Mouse (Mus musculus) erythroblast, embryonic 14.5 days (primary cell): ENCODE results near the gene G6pc3. TPM values are rescaled to one million over a fixed set of nuclear protein-coding genes. Genes with fewer than 3 reads are reported as not detected.

ENCODE experiments used
- H3K27me3 ChIP-seq: 2 replicates; pipeline ENCODE4 v1.6.1; 2012; ENCODE audit warnings: inconsistent platforms; ENCODE audit not compliant: control insufficient read depth
- H3K36me3 ChIP-seq: 2 replicates; pipeline ENCODE4 v1.6.1; 2012; ENCODE audit warnings: mild to moderate bottlenecking, inconsistent platforms; ENCODE audit not compliant: control insufficient read depth
- H3K4me1 ChIP-seq: 2 replicates; pipeline ENCODE4 v1.6.1; 2012; ENCODE audit warnings: inconsistent platforms; ENCODE audit not compliant: control insufficient read depth
- H3K4me3 ChIP-seq: replicated peaks from 2 replicates; pipeline ENCODE3; 2012; ENCODE audit warnings: moderate library complexity, mild to moderate bottlenecking, inconsistent platforms
- H3K9me3 ChIP-seq: 2 replicates; pipeline ENCODE4 v1.6.1; 2012; ENCODE audit warnings: low read length, inconsistent platforms, mixed read lengths; ENCODE audit not compliant: control insufficient read depth
- GATA1 ChIP-seq: IDR thresholded peaks from 2 replicates; pipeline ENCODE4 v1.6.1; 2012; ENCODE audit warnings: low read length, inconsistent platforms, mixed read lengths
- TAL1 ChIP-seq: IDR thresholded peaks from 3 replicates; pipeline ENCODE4 v1.6.1; 2012; ENCODE audit warnings: low read length, inconsistent platforms, mixed read lengths
- polyA plus RNA-seq: library from polyadenylated mRNA; stranded (reverse); fragments of >175 nt; gene quantifications from 2 replicates; pipeline ENCODE4 v1.2.3, GENCODE M21; 2012

The G6pc3 gene
- polyA plus RNA-seq, 1 experiment: 0.50 TPM

GRCm38 (mm10) chr11:102201408-102201821, 12.0 kb downstream of the G6pc3 start:
- no peaks in the 10 kb centered on the region for H3K9me3 ChIP-seq
- no peak for TF ChIP-seq TAL1
- TF ChIP-seq GATA1: no peak
- no peaks in the 10 kb centered on the region for H3K27me3 ChIP-seq
- peaks cover 2% of the 10 kb centered on the region for H3K4me1 ChIP-seq
- peaks cover 66% of the 10 kb centered on the region for H3K36me3 ChIP-seq
- no peak overlapping the region for H3K4me3 ChIP-seq

GRCm38 (mm10) chr11:102206481-102206880, 17.1 kb downstream of the G6pc3 start:
- H3K9me3 ChIP-seq: no peaks in the 10 kb centered on the region
- TF ChIP-seq GATA1 (no peak), TAL1 (no peak)
- H3K36me3 ChIP-seq: peaks cover 30% of the 10 kb centered on the region
- no peaks in the 10 kb centered on the region for H3K27me3 ChIP-seq
- no peak overlapping the region for H3K4me3 ChIP-seq
- H3K4me1 ChIP-seq: peaks cover 18% of the 10 kb centered on the region

- TF ChIP-seq GATA1 (no peak), TAL1 (no peak)
- Histone ChIP-seq H3K4me1 (peaks cover 18% of the 10 kb centered on the region), H3K36me3 (peaks cover 19% of the 10 kb centered on the region), H3K9me3 (no peaks in the 10 kb centered on the region), H3K4me3 (no peak overlapping the region), H3K27me3 (no peaks in the 10 kb centered on the region)
Measured at GRCm38 (mm10) chr11:102207825-102208777, 18.7 kb downstream of the G6pc3 start.

GRCm38 (mm10) chr11:102208846-102209245, 19.4 kb downstream of the G6pc3 start:
- H3K4me1 ChIP-seq: peaks cover 18% of the 10 kb centered on the region
- H3K9me3 ChIP-seq: no peaks in the 10 kb centered on the region
- no peaks in the 10 kb centered on the region; the same call in 1 of the 2 replicates for H3K27me3 ChIP-seq
- H3K4me3 ChIP-seq: no peak overlapping the region
- H3K36me3 ChIP-seq: peaks cover 19% of the 10 kb centered on the region
- no peak for TF ChIP-seq TAL1

GRCm38 (mm10) chr11:102209742-102210141, 20.3 kb downstream of the G6pc3 start:
- Histone ChIP-seq H3K4me3 (no peak overlapping the region), H3K36me3 (peaks cover 12% of the 10 kb centered on the region; the same call in 1 of the 2 replicates), H3K4me1 (peaks cover 15% of the 10 kb centered on the region), H3K9me3 (no peaks in the 10 kb centered on the region), H3K27me3 (no peaks in the 10 kb centered on the region; the same call in 1 of the 2 replicates)
- TF ChIP-seq TAL1 (no peak), GATA1 (no peak)

GRCm38 (mm10) chr11:102210185-102210584, 20.8 kb downstream of the G6pc3 start:
- H3K27me3 ChIP-seq: no peaks in the 10 kb centered on the region; the same call in 1 of the 2 replicates
- no peak overlapping the region for H3K4me3 ChIP-seq
- peaks cover 11% of the 10 kb centered on the region; the same call in 1 of the 2 replicates for H3K36me3 ChIP-seq
- H3K9me3 ChIP-seq: no peaks in the 10 kb centered on the region
- peaks cover 15% of the 10 kb centered on the region for H3K4me1 ChIP-seq
- TF ChIP-seq GATA1 (no peak), TAL1 (no peak)

- peaks cover 15% of the 10 kb centered on the region for H3K4me1 ChIP-seq
- H3K36me3 ChIP-seq: peaks cover 8% of the 10 kb centered on the region; the same call in 1 of the 2 replicates
- H3K9me3 ChIP-seq: no peaks in the 10 kb centered on the region
- H3K27me3 ChIP-seq: no peaks in the 10 kb centered on the region; the same call in 1 of the 2 replicates
- TF ChIP-seq GATA1 (no peak), TAL1 (no peak)
- no peak overlapping the region for H3K4me3 ChIP-seq
Measured at GRCm38 (mm10) chr11:102211011-102211410, 21.6 kb downstream of the G6pc3 start.

GRCm38 (mm10) chr11:102211936-102212341, 22.5 kb downstream of the G6pc3 start:
- H3K4me1 ChIP-seq: peaks cover 15% of the 10 kb centered on the region
- TF ChIP-seq GATA1 (no peak), TAL1 (no peak)
- no peaks in the 10 kb centered on the region for H3K9me3 ChIP-seq
- H3K27me3 ChIP-seq: no peaks in the 10 kb centered on the region; the same call in 1 of the 2 replicates
- H3K36me3 ChIP-seq: no peaks in the 10 kb centered on the region
- H3K4me3 ChIP-seq: no peak overlapping the region

- peaks cover 25% of the 10 kb centered on the region for H3K4me1 ChIP-seq
- no peak for TF ChIP-seq GATA1
- no peaks in the 10 kb centered on the region for H3K9me3 ChIP-seq
- no peaks in the 10 kb centered on the region for H3K36me3 ChIP-seq
- peaks cover 11% of the 10 kb centered on the region for H3K27me3 ChIP-seq
- no peak overlapping the region for H3K4me3 ChIP-seq
Measured at GRCm38 (mm10) chr11:102214430-102215156, 25.2 kb downstream of the G6pc3 start.
